29 mouse cellular contexts compared by ENCODE assay signal in genomic region chr6:143142861-143143260, GRCm38 (mm10). TPM values are rescaled to one million over a fixed set of nuclear protein-coding genes. Genes with fewer than 3 reads are reported as not detected.
DNase-seq lines count a peak whose midpoint lies in the region; ATAC-seq and TF ChIP-seq lines count a peak whose summit lies in the region.
"Had no signal": no experiment of that assay in that cellular context is flagged by ENCODE, and none has a peak within 500 bp of the region (broad histone marks: within the 10 kb centered on the region; RNA-seq: fewer than 3 reads in every experiment).

No protein-coding gene starts in this region.

- H3K27me3 ChIP-seq in midbrain, embryonic 11.5 days (ENCODE audit: control insufficient read depth, insufficient read depth, low read length): no peaks in the 10 kb centered on the region
- H3K27me3 ChIP-seq in midbrain, postnatal 0 days (ENCODE audit: insufficient read depth, low read length): no peaks in the 10 kb centered on the region
- H3K27me3 ChIP-seq in small intestine, adult 2 months (ENCODE audit: control insufficient read depth, insufficient read depth, low read length): no peaks in the 10 kb centered on the region
- H3K27me3 ChIP-seq: CH12.LX; embryonic facial prominence, embryonic 12.5 days; embryonic facial prominence, embryonic 15.5 days; heart, embryonic 12.5 days; heart, embryonic 15.5 days; Patski had no signal

- no peak overlapping the region for H3K4me3 ChIP-seq in midbrain, embryonic 11.5 days (ENCODE audit: low read depth, low read length)
- H3K4me3 ChIP-seq in midbrain, postnatal 0 days (ENCODE audit: low read depth, low read length): no peak overlapping the region
- no peak overlapping the region for H3K4me3 ChIP-seq in small intestine, adult 2 months (ENCODE audit: low read depth, low read length)

- H3K36me3 ChIP-seq in midbrain, embryonic 11.5 days (ENCODE audit: control insufficient read depth, insufficient read depth, low read length): no peaks in the 10 kb centered on the region
- H3K36me3 ChIP-seq in midbrain, postnatal 0 days (ENCODE audit: insufficient read depth, low read length): no peaks in the 10 kb centered on the region
- H3K36me3 ChIP-seq in small intestine, adult 2 months (ENCODE audit: control insufficient read depth, insufficient read depth, low read length): no peaks in the 10 kb centered on the region
- H3K36me3 ChIP-seq: embryonic facial prominence, embryonic 12.5 days; embryonic facial prominence, embryonic 15.5 days; G1E; heart, embryonic 12.5 days; heart, embryonic 15.5 days had no signal

- no peak for ATAC-seq in midbrain, embryonic 11.5 days (ENCODE audit: low FRiP score)
- no peak for ATAC-seq in midbrain, postnatal 0 days (ENCODE audit: low FRiP score)
- ATAC-seq: activated CD4-positive, CD25-positive, alpha-beta regulatory T cell, adult 4 months; forebrain, postnatal 0 days; inflammation-experienced regulatory T-cells, adult 6 months; Patski had no signal

- H3K27ac ChIP-seq in midbrain, embryonic 11.5 days (ENCODE audit: low read depth, low read length): no peak overlapping the region
- H3K27ac ChIP-seq in midbrain, postnatal 0 days (ENCODE audit: low read depth, low read length): no peak overlapping the region
- peak overlapping the region; percentile 36; the same call in 1 of the 2 replicates for H3K27ac ChIP-seq in small intestine, adult 2 months (ENCODE audit: insufficient read depth, low read depth, low read length)
- H3K27ac ChIP-seq: embryonic facial prominence, embryonic 12.5 days; embryonic facial prominence, embryonic 15.5 days; gastrocnemius, adult 2 months; heart, embryonic 15.5 days; hindbrain, embryonic 14.5 days; hindbrain, postnatal 0 days had no signal

- no peaks in the 10 kb centered on the region for H3K9me3 ChIP-seq in midbrain, embryonic 11.5 days (ENCODE audit: control insufficient read depth, low read length)
- H3K9me3 ChIP-seq in midbrain, postnatal 0 days (ENCODE audit: low read length): no peaks in the 10 kb centered on the region
- H3K9me3 ChIP-seq: embryonic facial prominence, embryonic 12.5 days; embryonic facial prominence, embryonic 15.5 days; heart, embryonic 15.5 days had no signal

- WGBS in midbrain, embryonic 11.5 days: 94% methylated on average over 4 of the region's 4 CpGs
- 91% methylated on average over 4 of the region's 4 CpGs for WGBS in midbrain, postnatal 0 days
- 84% methylated on average over 4 of the region's 4 CpGs for WGBS in small intestine, adult 2 months

- H3K4me1 ChIP-seq in midbrain, embryonic 11.5 days (ENCODE audit: control insufficient read depth, insufficient read depth, low read length): no peaks in the 10 kb centered on the region
- no peaks in the 10 kb centered on the region for H3K4me1 ChIP-seq in midbrain, postnatal 0 days (ENCODE audit: insufficient read depth, low read length)
- peaks cover 11% of the 10 kb centered on the region; the same call in 1 of the 2 replicates for H3K4me1 ChIP-seq in small intestine, adult 2 months (ENCODE audit: control insufficient read depth, insufficient read depth, insufficient read length, low read length)
- H3K4me1 ChIP-seq: embryonic facial prominence, embryonic 15.5 days; heart, embryonic 15.5 days had no signal

- DNase-seq in midbrain, embryonic 11.5 days (ENCODE audit: low spot score, missing footprints): peak; percentile 76
- no peak for DNase-seq in midbrain, postnatal 0 days (ENCODE audit: low spot score)
- DNase-seq in R1 (ENCODE audit: low read depth, low spot score): peak; percentile 61
- no peak for DNase-seq in cerebellum, postnatal 36 days
- no peak for DNase-seq in thymus, postnatal 36 days
- DNase-seq: adrenal gland, adult 8-10 months; adrenal gland, postnatal 25 days; B cell, adult 2 months; cerebellum, adult 11-12 months; cerebellum, adult 9-10 months; cerebellum, postnatal 14 days; forebrain, postnatal 0 days; gastrocnemius, adult 2 months; gastrocnemius, postnatal 14 days; heart, adult 18-20 months; heart, postnatal 10 days; heart, postnatal 4 days had no signal

- no peak overlapping the region for H3K4me2 ChIP-seq in midbrain, embryonic 11.5 days
- no peak overlapping the region for H3K4me2 ChIP-seq in midbrain, postnatal 0 days (ENCODE audit: low read depth, low read length, poor library complexity, severe bottlenecking)

- TF ChIP-seq CTCF in midbrain, postnatal 0 days (IDR thresholded peaks at IDR 0.05): no peak
- no peak for TF ChIP-seq CTCF in small intestine, adult 2 months (IDR thresholded peaks at IDR 0.05; ENCODE audit: extremely low read depth, insufficient read length, insufficient replicate concordance, low read depth, low read length)

- H3K9ac ChIP-seq in midbrain, embryonic 11.5 days (ENCODE audit: low read length): no peak overlapping the region
- H3K9ac ChIP-seq in midbrain, postnatal 0 days (replicated peaks; ENCODE audit: low read length, poor library complexity, severe bottlenecking): no peak overlapping the region
- H3K9ac ChIP-seq: embryonic facial prominence, embryonic 12.5 days; embryonic facial prominence, embryonic 15.5 days; forebrain, postnatal 0 days; heart, embryonic 12.5 days; hindbrain, embryonic 14.5 days had no signal

- no peak for TF ChIP-seq POLR2A in small intestine, adult 2 months (IDR thresholded peaks at IDR 0.05; ENCODE audit: low read depth, low read length)

RNA-seq across cellular contexts. Expression of gene Etnk1, which starts 24.2 kb away (rescaled TPM):
- polyA plus RNA-seq in midbrain, embryonic 11.5 days (2014; fragmentation: Nextera tagmentation; extraction: Ambion mirVana): 30.7 and 32.3 TPM in 2 replicates
- total RNA-seq in midbrain, postnatal 0 days (2014; rRNA removed): 130 and 162 TPM in 2 replicates
- polyA plus RNA-seq in midbrain, postnatal 0 days (2015; fragmentation: Nextera tagmentation; extraction: Ambion mirVana): 34.9 and 40.3 TPM in 2 replicates
- polyA plus RNA-seq in small intestine, adult 2 months (2012; rRNA removed): 65.2 and 77.7 TPM in 2 replicates

RNA-seq across cellular contexts. Expression of gene C2cd5, which starts 42.9 kb away (rescaled TPM):
- 29.1 and 29.2 TPM in 2 replicates for polyA plus RNA-seq in midbrain, embryonic 11.5 days (2014; fragmentation: Nextera tagmentation; extraction: Ambion mirVana)
- total RNA-seq in midbrain, postnatal 0 days (2014; rRNA removed): 41.4 and 44.1 TPM in 2 replicates
- polyA plus RNA-seq in midbrain, postnatal 0 days (2015; fragmentation: Nextera tagmentation; extraction: Ambion mirVana): 20.1 and 22.9 TPM in 2 replicates
- 5.8 and 15.9 TPM in 2 replicates for polyA plus RNA-seq in small intestine, adult 2 months (2012; rRNA removed)

Comparison
In these comparisons a context has a peak if more than half of its experiments do, and no peak if none do; other contexts are left out.
1. DNase-seq: peak in midbrain, embryonic 11.5 days (single experiment) and R1 (single experiment); none in midbrain, postnatal 0 days (single experiment), cerebellum, postnatal 36 days (0 of 2) and thymus, postnatal 36 days (0 of 2).